Mouse (Mus musculus): Measurements from ENCODE around the gene Gins2. TPM values are rescaled to one million over a fixed set of nuclear protein-coding genes. Genes with fewer than 3 reads are reported as not detected.
A peak's percentile ranks its signal among the peaks of the same experiment; 100 is the strongest.

Gene Gins2
- polyA plus RNA-seq, 1 experiment = 26.9 TPM

DNA sequence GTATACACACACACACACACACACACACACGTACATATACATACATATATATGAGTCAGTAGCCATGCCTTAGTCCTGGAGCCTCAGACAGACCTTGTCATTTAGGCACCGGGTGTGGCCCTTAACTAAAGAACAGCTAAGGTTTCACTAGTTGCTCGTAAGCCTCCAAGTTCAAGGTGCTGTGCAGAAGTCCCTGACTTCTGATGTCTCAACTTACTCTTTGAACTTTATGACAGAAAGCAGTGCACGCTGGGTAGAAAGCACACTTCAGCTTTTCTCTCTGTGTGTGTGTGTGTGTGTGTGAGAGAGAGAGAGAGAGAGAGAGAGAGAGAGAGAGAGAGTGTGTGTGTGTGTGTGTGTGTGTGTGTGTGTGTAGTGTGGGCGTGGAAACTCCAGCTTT is 44.9 kb downstream of the Gins2 start:
- no peaks in the 10 kb centered on the region for H3K27me3 ChIP-seq (ENCODE audit: control insufficient read depth, insufficient read depth, low read length)
- no peak overlapping the region for H3K4me3 ChIP-seq (ENCODE audit: control insufficient read depth, low read depth, low read length)
- no peak for TF ChIP-seq POLR2A (IDR thresholded peaks at IDR 0.05; ENCODE audit: control insufficient read depth, low read depth, low read length)
- TF ChIP-seq CTCF (IDR thresholded peaks at IDR 0.05; ENCODE audit: control insufficient read depth, insufficient read depth, insufficient replicate concordance, low read depth, low read length) = no peak
- H3K4me1 ChIP-seq (ENCODE audit: control insufficient read depth, insufficient read depth, low read length) = peaks cover 26% of the 10 kb centered on the region
- H3K36me3 ChIP-seq (ENCODE audit: control insufficient read depth, insufficient read depth, low read length) = no peaks in the 10 kb centered on the region
- H3K27ac ChIP-seq (ENCODE audit: control insufficient read depth, insufficient read depth, low read depth, low read length) = no peak overlapping the region

DNA sequence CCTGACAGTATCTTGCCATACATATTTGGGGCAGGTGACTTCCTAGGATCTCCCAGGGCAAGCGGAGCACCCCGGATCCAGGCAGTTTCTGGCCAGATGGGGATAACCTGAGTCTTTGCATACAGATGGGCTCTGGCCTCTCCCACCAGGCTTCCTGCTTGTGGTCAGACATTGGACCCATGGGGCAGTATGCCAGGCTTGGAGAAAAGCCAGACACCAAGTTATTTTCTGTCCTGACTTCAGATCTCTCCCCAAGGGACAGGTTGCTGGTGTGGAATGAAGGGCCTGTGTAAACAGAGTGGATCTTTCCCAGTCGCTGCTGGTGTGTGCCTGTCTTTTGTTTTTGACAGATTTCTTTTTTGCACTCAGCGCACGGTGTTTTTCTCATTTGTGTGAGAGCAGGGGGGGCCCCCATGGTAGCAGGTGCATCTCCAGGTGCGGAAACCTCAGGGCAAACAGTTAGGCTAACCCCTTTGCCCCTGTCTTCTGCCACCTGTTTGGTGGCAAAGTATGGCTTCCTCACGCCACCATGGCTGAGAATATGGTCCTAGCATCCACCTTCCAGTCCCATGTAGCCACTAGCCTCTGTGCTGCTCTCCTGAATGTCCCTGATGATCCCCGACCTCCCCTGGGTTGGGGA is 45.6 kb downstream of the Gins2 start:
- TF ChIP-seq CTCF (IDR thresholded peaks at IDR 0.05; ENCODE audit: control insufficient read depth, insufficient read depth, insufficient replicate concordance, low read depth, low read length) = no peak
- TF ChIP-seq POLR2A (IDR thresholded peaks at IDR 0.05; ENCODE audit: control insufficient read depth, low read depth, low read length) = no peak

DNA sequence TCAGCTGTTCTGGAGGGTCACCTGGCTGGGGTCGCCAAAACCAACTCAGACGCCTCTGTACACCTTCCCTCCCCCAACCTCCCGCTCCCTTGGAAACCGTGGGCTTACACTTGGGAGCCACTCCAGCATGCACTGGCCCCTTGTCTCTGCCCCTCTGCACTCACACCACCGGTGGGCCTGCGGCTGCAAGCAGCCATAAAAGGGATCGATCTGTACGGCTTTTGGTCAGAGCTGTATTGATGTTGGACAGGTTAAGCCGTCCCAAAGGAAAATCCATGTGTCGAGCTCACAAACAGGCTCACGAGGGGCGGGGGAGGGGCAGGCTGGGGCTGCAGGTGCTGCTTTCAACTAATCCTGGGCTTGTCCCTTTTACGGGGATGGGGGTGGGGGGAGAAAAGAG is 46.1 kb downstream of the Gins2 start:
- H3K27me3 ChIP-seq (ENCODE audit: control insufficient read depth, insufficient read depth, low read length) = no peaks in the 10 kb centered on the region
- peaks cover 36% of the 10 kb centered on the region for H3K4me1 ChIP-seq (ENCODE audit: control insufficient read depth, insufficient read depth, low read length)
- no peak overlapping the region for H3K4me3 ChIP-seq (ENCODE audit: control insufficient read depth, low read depth, low read length)
- no peak for TF ChIP-seq CTCF (IDR thresholded peaks at IDR 0.05; ENCODE audit: control insufficient read depth, insufficient read depth, insufficient replicate concordance, low read depth, low read length)
- TF ChIP-seq POLR2A (IDR thresholded peaks at IDR 0.05; ENCODE audit: control insufficient read depth, low read depth, low read length) = no peak
- no peaks in the 10 kb centered on the region for H3K36me3 ChIP-seq (ENCODE audit: control insufficient read depth, insufficient read depth, low read length)
- no peak overlapping the region for H3K27ac ChIP-seq (ENCODE audit: control insufficient read depth, insufficient read depth, low read depth, low read length)

More for the DNA sequence above, 45.6 kb downstream of the Gins2 start:
- no peak overlapping the region for H3K27ac ChIP-seq (ENCODE audit: control insufficient read depth, insufficient read depth, low read depth, low read length)
- peaks cover 32% of the 10 kb centered on the region for H3K4me1 ChIP-seq (ENCODE audit: control insufficient read depth, insufficient read depth, low read length)
- no peak overlapping the region for H3K4me3 ChIP-seq (ENCODE audit: control insufficient read depth, low read depth, low read length)
- no peaks in the 10 kb centered on the region for H3K27me3 ChIP-seq (ENCODE audit: control insufficient read depth, insufficient read depth, low read length)
- H3K36me3 ChIP-seq (ENCODE audit: control insufficient read depth, insufficient read depth, low read length) = no peaks in the 10 kb centered on the region

DNA sequence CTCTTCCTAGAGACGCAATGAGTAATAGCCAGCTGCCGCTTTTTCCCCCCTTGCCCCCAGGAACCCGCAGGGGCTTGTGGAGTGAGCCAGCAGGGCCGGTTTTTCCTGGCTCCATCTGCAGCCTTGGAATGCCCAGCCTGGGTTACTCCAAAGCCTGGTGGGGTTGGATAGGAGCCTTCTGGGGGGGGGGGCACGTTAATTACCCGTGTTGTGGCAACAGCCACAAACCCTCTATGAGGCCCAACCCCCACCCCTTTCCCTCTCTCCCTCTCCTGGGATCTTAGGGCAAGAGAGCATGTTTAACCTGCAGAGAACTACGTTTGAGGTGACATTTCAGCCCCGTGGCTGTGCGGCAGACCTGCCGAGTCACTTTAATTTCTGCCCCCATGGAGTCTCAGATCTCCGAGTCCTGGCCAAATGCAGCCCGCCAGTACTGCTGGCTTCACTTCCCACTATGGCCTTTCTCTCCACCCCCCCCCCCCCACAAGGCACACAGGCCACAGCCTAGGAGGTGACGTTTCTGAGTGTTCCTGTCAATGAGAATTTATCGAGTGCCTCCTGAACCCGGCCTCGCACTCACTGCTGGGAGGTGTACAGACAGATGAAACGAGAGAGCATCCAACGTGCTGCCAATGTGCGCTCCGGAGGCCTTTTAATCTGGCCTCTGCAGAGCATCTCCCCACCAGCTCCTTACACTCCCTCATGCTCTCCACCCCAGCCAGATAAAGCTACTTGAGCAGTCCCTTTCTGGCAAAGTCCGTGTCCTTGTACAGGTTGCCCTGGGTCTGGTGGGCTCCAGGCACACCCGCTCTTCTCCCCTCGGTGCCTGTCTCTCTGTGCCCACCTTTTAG is 49.1 kb downstream of the Gins2 start:
- H3K4me3 ChIP-seq (ENCODE audit: control insufficient read depth, low read depth, low read length) = no peak overlapping the region
- no peaks in the 10 kb centered on the region for H3K36me3 ChIP-seq (ENCODE audit: control insufficient read depth, insufficient read depth, low read length)
- no peaks in the 10 kb centered on the region for H3K27me3 ChIP-seq (ENCODE audit: control insufficient read depth, insufficient read depth, low read length)
- no peak overlapping the region for H3K27ac ChIP-seq (ENCODE audit: control insufficient read depth, insufficient read depth, low read depth, low read length)
- TF ChIP-seq POLR2A (IDR thresholded peaks at IDR 0.05; ENCODE audit: control insufficient read depth, low read depth, low read length) (no peak), CTCF (IDR thresholded peaks at IDR 0.05; ENCODE audit: control insufficient read depth, insufficient read depth, insufficient replicate concordance, low read depth, low read length) (no peak)
- peaks cover 47% of the 10 kb centered on the region for H3K4me1 ChIP-seq (ENCODE audit: control insufficient read depth, insufficient read depth, low read length)

DNA sequence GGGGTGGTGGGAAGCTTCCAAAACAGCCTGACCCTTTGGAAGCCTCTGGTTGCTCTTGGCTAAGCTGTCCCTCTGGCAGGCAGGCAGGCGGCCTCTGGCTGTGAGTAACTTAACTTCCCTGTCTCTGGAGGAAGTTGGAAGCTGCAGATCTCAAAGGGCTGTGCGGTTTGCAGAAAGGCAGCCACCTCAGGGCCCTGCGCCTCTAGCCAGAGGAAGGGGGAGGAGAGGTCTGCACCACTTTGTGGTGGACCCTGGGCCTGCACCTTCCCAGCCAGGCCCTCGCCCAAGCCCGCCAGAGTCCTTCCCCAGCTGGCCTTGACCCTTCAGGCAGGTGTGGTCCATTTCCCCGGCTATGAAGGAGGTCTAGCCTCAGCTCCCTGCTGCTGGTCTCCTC is 49.7 kb downstream of the Gins2 start:
- Histone ChIP-seq H3K27me3 (ENCODE audit: control insufficient read depth, insufficient read depth, low read length) (no peaks in the 10 kb centered on the region), H3K36me3 (ENCODE audit: control insufficient read depth, insufficient read depth, low read length) (no peaks in the 10 kb centered on the region), H3K4me3 (ENCODE audit: control insufficient read depth, low read depth, low read length) (no peak overlapping the region), H3K27ac (ENCODE audit: control insufficient read depth, insufficient read depth, low read depth, low read length) (no peak overlapping the region), H3K4me1 (ENCODE audit: control insufficient read depth, insufficient read depth, low read length) (peaks cover 53% of the 10 kb centered on the region)
- TF ChIP-seq CTCF (IDR thresholded peaks at IDR 0.05; ENCODE audit: control insufficient read depth, insufficient read depth, insufficient replicate concordance, low read depth, low read length) (no peak), POLR2A (IDR thresholded peaks at IDR 0.05; ENCODE audit: control insufficient read depth, low read depth, low read length) (no peak)

DNA sequence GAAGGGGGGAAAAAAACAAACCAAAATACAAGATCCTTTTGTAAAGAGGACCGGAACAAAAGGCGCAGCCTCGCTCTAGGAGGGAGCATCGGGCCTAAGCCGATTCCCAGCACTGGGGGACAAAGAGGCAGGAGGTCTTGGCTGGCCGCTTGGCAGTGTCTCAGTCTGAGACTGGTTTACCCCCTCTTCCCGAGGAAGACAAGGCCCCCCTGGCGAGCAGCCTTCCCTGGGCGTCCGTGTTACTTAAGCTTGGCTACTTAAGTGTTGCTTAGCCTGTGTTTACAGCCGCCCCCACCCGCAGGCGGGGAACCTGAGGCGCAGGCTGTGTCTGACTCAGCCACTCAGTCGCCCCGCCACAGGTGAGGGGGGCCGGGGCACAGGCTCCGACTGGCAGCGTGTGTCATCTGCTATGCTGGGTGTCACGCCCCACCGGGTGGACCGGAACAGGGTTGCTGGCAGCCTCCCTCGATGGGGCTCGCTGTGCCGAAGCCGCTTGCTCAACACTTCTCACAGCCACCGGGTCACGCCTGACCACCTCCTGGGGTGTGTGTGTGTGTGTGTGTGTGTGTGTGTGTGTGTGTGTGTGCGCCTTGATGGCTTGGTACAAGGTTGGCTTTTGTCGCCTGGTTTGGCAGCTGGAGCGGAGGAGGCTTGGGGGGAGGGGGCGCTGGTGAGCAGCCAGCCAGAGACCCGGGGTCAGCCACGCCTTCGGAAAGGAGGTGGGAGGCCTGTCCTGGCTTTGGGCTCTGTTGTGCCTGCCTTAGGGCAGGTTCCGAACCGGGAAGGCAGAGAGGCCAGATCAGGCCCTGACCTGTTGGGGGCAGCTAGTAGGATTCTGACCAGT is 50.5 kb downstream of the Gins2 start:
- no peaks in the 10 kb centered on the region for H3K27me3 ChIP-seq (ENCODE audit: control insufficient read depth, insufficient read depth, low read length)
- H3K4me3 ChIP-seq (ENCODE audit: control insufficient read depth, low read depth, low read length) = peak overlapping the region; percentile 59
- TF ChIP-seq POLR2A (IDR thresholded peaks at IDR 0.05; ENCODE audit: control insufficient read depth, low read depth, low read length) (no peak), CTCF (IDR thresholded peaks at IDR 0.05; ENCODE audit: control insufficient read depth, insufficient read depth, insufficient replicate concordance, low read depth, low read length) (no peak)
- no peaks in the 10 kb centered on the region for H3K36me3 ChIP-seq (ENCODE audit: control insufficient read depth, insufficient read depth, low read length)
- H3K27ac ChIP-seq (ENCODE audit: control insufficient read depth, insufficient read depth, low read depth, low read length) = no peak overlapping the region
- H3K4me1 ChIP-seq (ENCODE audit: control insufficient read depth, insufficient read depth, low read length) = peaks cover 59% of the 10 kb centered on the region

Measured in testis, adult 2 months (tissue).